Mouse (Mus musculus) embryo, embryonic 9.5 days (tissue): ENCODE results near the gene 2210010C04Rik.
"Not testable (repeated sequence)": the region's sequence is repeated elsewhere in the genome, so short reads cannot be mapped to it uniquely, and the experiment has no call there.

Source experiments
- DNase-seq: peaks from one replicate; pipeline ENCODE4 v3.0.0-alpha.2; 2017; ENCODE audit errors: extremely low spot score

The 2210010C04Rik gene

GRCm38 (mm10) chr6:41019140-41019539 lies 16.2 kb downstream of the 2210010C04Rik start:
- DNase-seq = no peak

- no peak for DNase-seq
Measured at GRCm38 (mm10) chr6:41018629-41019028, 16.7 kb downstream of the 2210010C04Rik start.

GRCm38 (mm10) chr6:41015065-41015464 lies 20.2 kb downstream of the 2210010C04Rik start:
- DNase-seq = no peak

GRCm38 (mm10) chr6:40999379-40999778 lies 35.9 kb downstream of the 2210010C04Rik start, which contains the start of gene Gm2663:
TSS of gene Gm2663 (minus strand) at chr6:40999479.
- not testable (repeated sequence) for DNase-seq
